Mouse (Mus musculus): ENCODE measurements around the gene Atp8a2. TPM values are rescaled to one million over a fixed set of nuclear protein-coding genes. Genes with fewer than 3 reads are reported as not detected.

Atp8a2 gene
- 12.0 and 15.1 TPM in 2 replicates for polyA plus RNA-seq (2021; fragmentation: Nextera tagmentation)
- long read RNA-seq, experiment 1, full-length matches to known transcripts: 2 of 32 reads
- long read RNA-seq, experiment 1, partial matches to known transcripts: 5 of 32 reads
- long read RNA-seq, experiment 1, other reads (novel, unspliced or antisense): 25 of 32 reads
- long read RNA-seq, experiment 2, partial matches to known transcripts: 2 of 18 reads
- long read RNA-seq, experiment 2, other reads (novel, unspliced or antisense): 15 of 18 reads

GRCm38 (mm10) chr14:60196884-60197283 lies at the start of gene Atp8a2:
Gene Atp8a2 (minus strand): TSS chr14:60197179.

GRCm38 (mm10) chr14:59625158-59625805 lies 571.7 kb downstream of the Atp8a2 start, which contains the start of gene Shisa2:
Gene Shisa2 (plus strand): TSS chr14:59625308.

GRCm38 (mm10) chr14:59597398-59598259 lies 599.4 kb downstream of the Atp8a2 start, which contains the start of gene Cdadc1:
Gene Cdadc1 (minus strand): TSS chr14:59597959.

Other genes with a start within 250 kb of the Atp8a2 start
- gene Nupl1, start 54.3 kb upstream of the Atp8a2 start, polyA plus RNA-seq (2021; fragmentation: Nextera tagmentation): not detected in 2 replicates
- 18.5 and 20.3 TPM in 2 replicates for gene Gm49336, start 54.3 kb upstream of the Atp8a2 start, polyA plus RNA-seq (2021; fragmentation: Nextera tagmentation)
- 62.9 and 78.3 TPM in 2 replicates for gene Mtmr6, start 68.0 kb upstream of the Atp8a2 start, polyA plus RNA-seq (2021; fragmentation: Nextera tagmentation)
- 5.6 and 19.6 TPM in 2 replicates for gene Amer2, start 176.1 kb upstream of the Atp8a2 start, polyA plus RNA-seq (2021; fragmentation: Nextera tagmentation)